Mouse (Mus musculus): ENCODE results near the gene Ak3.
"Not testable (repeated sequence)": the region's sequence is repeated elsewhere in the genome, so short reads cannot be mapped to it uniquely, and the experiment has no call there.

The Ak3 gene

DNA sequence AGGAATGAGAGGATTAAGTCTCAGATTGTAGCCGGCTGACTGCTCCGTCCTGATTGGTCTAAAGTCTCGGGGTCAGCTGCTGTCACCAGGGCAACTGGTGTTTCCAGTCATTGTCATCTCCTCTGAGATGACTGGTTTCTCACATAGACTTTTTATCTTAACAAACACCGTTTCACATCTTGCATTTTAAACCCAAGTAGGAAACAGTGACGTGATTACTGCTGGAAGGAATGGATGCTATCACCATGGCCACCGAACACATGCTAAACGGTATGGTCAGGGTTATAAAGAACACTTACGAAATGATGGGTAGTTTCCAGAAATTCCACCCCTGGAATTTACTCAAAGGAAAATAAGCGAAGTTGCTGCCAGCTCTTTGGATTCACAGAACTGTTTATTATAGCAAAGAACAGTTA is 3.4 kb downstream of the Ak3 start:
- no peak for DNase-seq (ENCODE audit: low read depth, low spot score)

DNA sequence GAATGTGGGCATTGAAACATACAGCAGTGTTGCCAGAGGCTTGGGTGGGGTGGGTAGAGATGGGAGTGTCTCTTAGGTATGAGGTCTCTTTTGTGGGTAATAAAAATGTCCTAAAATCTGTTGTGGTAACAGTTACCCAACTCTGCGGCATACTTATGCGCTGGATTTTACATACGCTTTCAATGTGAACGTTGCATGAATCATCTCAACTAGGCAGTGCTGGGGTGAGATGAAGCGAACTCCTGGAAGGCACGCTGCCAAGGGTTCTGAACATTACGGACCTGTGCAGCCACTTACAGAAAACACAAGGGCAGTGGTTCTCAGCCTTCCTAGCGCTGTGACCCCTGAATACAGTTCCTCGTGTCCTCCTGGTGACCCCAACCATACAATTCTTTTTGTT is 5.1 kb downstream of the Ak3 start:
- no peak for DNase-seq (ENCODE audit: low read depth, low spot score)

DNA sequence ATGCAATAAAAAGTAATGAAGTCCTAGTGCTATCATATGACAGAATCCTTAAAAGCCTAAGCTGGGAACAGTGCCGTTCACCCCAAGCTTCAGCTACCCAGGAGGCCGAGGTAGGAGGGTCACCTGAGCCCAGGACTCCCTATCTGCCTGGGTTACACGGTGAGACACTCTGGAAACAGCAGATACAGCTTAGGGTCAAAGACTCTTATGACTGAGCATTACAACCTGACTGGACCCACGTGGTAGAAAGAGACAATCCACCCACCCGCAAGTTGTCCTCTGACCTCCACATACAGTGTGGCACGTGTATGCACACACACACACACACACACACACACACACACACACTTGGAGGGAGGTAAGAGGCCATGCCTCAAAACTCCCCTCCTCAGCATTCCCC is 5.6 kb downstream of the Ak3 start:
- DNase-seq (ENCODE audit: low read depth, low spot score) = no peak

DNA sequence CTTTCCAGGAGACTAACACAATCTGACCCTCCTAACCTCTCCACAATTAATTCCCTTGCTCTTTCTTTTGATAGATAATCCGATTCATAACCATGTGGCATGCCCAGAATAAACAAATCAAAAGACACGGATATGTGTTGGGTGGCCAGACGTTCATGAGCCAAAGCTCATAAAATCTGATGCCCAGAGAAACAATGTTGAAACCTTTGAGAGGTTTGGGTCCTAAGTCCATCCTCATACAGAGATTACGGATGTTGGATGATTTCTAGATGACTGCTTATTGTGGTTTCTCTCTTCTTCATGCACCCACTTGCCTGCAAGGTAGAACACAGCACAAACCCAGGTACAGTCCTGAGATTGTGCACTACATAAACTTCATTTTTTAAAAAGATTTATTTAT is 7.6 kb downstream of the Ak3 start:
- no peak for DNase-seq (ENCODE audit: low read depth, low spot score)

DNA sequence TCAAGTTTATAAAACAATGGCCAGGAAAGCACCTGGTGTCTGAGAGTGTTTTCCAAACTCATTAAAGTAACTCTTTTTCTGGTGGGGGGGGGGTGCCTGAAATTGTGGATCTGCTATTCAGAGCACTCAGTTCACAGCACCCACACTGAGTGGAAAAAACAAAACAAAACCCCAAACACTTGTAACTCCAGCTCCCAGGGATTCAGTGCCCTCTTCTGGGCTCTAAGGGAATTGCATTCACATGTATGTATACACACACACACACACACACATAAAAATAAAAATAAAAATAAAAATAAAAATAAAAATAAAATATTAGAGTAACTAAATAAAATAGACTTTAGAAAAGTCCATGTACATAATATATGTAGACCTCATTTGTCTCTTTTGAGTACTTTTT is 8.4 kb downstream of the Ak3 start:
- DNase-seq (ENCODE audit: low read depth, low spot score) = no peak

DNA sequence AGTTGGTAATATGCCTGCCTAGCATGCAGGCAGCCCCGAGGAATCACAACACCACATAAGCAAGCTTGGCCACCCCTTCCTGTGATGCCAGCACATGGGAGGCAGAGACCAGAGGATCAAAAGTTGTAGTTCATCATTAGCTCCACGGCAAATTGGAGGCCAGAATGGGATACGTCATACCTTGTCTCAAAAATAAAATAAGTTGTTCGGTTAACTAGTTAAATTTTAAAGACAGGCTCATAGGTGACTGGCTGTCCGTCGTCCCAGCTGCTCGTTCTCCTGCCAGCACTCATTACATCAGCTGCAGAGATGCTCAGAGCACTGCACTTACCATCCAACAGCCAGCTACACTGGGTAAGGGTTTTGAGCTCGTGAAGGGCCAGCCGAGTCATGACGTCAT is 10.2 kb downstream of the Ak3 start:
- no peak for DNase-seq (ENCODE audit: low read depth, low spot score)

DNA sequence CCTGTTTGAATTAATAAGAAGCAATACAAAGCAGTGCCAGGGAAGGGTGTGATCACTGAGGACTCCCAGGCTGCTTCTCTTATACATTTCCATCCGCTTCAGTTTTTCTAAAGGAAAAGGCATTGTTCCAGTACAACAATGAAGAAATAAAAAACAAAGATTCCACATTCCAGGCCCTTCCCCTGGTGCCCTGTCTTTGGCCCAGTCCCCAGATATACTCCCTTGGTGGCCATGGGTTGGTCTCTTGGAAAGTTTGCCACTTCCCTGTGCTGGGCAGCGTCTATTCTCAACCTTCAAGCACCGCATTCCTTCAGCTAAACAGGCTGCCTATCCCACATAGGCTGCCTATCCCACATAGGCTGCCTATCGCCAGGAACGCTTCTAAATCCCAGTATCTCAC is 10.7 kb downstream of the Ak3 start:
- DNase-seq (ENCODE audit: low read depth, low spot score) = no peak

DNA sequence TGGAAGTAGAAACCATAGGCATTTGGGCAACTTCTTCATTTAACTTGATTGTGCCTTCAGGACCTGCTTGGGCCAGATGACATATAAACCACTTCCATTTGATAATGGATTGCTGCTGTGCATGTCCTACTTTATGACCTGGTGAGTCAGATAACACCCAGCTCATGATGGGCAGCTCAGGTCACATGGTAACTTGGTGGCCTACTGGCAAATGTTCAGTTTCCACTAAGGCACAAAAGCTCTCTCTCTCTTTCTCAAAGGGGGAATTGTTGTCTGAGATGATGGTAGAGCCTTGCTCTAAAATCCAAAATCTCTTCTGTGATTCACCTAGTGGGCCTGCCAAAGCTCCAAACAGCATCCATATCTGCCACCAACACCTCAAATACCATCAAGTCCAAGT is 15.1 kb downstream of the Ak3 start:
- DNase-seq (ENCODE audit: low read depth, low spot score) = no peak

DNA sequence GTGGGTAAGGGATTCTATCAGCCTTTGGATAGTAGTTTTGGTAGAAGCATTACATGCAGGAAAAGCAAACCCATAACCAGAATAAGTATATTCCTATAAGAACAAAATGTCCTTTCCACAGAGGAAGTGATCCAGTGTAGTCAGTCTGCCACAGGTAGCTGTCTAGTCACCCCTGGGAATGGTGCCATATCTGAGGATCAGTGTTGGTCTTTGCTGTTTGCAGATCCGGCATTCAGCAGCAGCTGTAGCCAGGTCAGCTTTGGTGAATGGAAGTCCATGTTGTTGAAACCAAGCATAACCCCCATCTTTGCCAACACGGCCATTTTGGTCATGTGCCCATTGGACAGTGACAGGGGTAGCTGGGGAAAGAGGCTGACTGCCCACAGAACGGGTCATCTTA is 16.0 kb downstream of the Ak3 start:
- no peak for DNase-seq (ENCODE audit: low read depth, low spot score)

DNA sequence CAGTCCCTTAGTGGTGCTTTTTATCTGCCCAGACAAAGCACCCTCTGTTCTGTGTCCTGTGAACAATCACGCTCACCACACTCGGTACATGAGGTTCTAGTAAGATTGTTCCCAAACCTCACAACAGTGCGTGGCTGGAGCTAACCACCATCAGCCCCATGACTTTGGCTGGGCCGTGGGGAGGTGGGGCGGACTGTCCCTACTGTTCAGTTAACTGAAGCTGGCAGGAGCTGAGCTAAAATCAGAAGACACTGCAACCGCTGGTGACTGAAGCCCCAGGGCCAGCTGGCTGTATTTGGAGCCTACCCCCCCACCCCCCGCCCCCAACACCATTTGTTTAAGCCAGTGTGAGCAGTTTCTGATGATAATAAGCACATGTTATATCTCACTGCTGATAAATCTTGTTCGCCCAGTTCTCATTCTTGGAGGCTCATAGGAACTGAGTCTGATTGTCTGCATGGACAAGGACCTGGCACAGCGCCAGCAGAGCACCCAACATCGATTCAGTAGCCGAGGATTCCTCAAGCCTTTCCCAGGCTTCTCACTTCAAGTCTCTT is 23.3 kb downstream of the Ak3 start:
- DNase-seq (ENCODE audit: low read depth, low spot score) = no peak

DNA sequence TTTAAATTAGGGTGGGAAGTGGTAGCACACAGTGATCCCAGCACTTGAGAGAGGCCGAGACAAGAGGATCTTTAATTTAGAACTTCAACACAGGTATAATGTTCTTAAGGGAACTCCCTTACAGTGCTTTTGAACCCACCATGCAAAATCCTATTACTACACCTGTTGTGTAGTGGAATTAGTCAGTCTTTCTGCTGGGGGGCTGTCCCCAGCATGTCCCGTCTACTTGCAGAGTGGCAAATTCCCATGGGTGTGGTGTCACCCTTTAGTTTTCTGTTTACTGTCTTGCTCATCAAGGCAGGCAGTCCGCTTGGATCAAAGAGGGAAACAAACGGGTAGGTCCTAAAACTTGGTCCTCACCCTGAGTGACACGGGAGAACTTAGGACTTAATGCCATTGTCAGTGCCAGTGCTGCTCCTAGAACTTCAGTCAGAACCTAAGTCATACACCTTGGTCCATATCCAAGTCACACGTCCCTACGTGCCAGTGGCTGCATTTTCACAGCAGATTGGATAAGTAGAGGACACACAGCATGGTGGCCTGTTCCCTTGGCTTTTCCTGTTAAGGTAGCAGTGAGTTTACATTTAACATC is 25.9 kb downstream of the Ak3 start:
- DNase-seq (ENCODE audit: low read depth, low spot score) = no peak

DNA sequence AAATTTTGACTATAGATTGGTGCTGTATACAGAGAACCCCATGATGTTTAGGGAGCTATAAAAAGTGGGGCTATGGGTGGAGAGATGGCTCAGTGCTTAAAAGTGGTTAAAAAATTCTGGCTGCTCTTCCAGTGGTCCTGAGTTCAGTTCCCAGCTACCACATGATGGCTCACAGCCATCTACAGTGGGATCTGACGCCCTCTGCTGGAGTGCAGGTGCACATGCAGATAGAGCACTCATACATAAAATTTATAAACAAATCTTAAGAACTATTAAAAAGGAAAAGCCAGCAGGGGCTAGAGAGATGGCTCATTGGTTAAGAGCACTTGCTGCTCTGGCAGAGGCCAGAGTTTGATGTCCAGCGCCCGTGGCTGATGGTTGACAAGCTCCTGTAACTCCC is 28.1 kb downstream of the Ak3 start:
- DNase-seq (ENCODE audit: low read depth, low spot score) = no peak

DNA sequence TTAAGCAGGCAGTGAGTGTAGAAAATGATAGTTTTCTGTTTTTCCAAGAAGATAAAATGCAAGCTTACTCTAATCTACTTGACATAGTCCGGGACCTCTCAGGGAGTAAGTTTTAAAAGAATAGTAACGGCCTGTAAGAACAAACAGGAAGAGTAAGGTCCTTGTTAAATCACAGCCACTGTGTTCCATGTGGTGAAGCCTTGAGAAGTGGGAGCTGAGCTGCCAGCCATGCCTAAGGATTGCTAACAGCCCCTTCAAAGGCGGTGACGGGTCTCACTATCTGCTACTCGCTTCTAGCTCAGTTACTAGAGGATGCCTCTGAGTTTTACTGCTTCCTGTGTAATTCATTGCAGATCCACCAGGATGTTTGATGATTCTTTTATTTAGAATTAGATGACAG is 31.0 kb downstream of the Ak3 start:
- DNase-seq (ENCODE audit: low read depth, low spot score) = no peak

DNA sequence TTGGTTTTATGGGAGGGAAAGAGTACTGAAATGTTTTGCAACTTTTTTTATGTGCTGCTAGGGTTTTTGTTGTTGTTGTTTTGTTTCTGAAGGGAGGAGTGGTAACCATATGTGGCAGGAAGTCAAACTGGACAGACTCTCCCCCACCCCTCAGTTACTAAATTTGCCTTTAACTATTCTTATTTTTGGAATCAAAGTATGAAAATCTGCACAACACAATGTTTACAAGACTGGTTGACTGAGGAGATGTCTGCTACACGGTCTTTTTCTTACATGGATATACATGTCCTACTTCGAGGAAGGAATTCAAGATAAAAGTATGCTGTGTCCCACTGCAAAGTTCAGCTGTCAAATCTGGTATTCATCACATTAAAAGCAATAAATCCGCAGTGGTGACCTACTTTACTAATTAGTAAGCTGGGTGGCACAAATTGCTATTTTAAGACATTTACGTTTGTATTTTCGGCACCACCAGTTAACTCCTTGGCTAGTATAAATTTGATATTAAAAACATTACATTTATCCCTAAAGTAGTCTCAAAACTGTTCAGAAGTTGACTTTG is 31.5 kb downstream of the Ak3 start:
- DNase-seq (ENCODE audit: low read depth, low spot score) = no peak

DNA sequence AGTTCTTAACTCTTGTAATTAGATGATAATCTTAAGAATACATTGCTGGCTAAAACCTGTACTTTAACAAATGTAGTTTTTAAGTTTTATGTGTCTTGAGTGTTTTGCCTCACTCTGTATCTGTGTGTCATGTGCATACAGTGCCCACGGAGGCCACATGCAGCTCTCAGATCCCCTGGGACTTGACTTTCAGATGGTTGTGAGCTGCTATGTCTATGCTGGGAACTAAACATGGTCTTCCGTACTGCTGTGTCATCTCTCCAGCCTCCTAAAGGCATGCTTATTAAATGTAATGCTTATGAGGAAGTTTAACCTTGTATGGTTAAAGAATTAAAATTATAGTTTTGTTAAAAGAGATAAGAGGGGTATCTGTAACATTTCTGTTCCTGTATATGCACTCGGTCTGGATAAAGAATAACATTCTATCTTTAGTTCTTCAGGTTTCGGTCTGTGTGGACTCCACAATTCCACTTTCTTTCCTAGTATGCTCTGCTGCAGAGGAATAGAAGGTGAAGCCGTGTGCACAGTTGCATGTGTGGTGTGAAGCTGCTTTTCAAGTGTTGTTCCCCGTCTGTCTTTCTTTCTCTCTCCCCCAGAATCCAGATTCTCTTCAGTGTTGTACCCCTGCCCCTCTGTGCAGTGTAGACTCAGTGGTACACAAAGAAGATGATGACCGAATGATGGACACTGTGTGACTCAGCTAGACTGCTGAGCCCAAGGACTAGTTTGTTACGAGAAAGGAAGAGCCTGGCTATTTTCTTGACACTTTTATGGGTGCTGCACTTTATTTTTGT is 32.2 kb downstream of the Ak3 start:
- no peak for DNase-seq (ENCODE audit: low read depth, low spot score)

DNA sequence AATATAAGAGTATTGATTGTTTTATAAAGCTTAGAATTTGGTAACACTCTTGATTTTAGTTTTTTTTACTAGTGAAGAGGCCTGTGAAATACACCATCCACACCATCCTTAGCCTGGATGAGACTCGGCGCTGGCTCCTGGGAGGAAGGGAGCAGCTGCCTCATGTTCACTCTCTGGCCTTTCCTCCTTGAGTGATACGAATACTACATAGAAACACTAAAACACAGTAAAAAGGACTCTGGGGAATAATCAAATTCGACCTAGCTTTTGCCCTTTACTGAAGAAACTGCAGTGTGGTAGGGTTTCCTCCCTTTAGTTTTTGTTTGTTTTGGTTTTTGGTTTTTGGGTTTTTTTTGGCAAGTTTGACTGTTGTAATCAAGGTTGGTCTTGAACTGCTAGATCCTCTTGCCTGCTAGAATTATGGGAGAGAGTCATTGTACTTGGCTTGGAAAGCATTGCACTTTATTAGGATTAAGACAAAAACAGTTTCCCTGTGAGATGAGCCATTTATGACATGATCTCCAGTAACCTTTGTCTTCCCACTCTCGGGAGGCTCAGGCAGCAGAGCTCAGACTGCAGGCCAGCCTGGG is 33.2 kb downstream of the Ak3 start:
- no peak for DNase-seq (ENCODE audit: low read depth, low spot score)

DNA sequence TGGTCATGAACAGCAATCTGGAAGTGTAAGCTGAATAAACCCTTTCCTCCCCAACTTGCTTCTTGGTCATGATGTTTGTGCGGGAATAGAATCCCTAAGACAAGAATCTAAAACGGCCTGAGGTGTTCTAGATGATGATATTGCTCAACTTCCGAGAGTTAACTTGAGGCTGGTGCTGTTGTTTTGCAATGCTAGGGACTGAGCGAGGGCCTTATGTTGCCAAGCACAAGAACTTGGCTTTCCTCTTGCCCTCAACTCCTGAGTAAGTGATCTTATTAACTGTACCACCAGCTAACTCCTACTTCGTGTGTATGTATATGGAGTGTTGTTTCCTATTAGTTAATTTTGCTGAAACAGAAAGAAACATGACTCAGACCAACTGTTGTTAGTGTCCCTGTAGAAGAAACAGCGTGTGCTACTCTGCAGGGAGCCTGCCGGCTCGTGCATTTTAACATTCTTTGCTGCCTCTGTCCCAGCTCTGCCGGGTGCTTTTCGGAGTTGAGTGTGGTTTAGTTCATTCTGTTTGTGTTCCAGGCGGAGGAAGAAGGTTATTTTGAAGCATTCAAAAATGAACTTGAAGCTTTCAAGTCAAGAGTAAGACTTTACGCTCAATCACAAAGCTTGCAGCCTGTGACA is 36.3 kb downstream of the Ak3 start:
- DNase-seq (ENCODE audit: low read depth, low spot score) = no peak

DNA sequence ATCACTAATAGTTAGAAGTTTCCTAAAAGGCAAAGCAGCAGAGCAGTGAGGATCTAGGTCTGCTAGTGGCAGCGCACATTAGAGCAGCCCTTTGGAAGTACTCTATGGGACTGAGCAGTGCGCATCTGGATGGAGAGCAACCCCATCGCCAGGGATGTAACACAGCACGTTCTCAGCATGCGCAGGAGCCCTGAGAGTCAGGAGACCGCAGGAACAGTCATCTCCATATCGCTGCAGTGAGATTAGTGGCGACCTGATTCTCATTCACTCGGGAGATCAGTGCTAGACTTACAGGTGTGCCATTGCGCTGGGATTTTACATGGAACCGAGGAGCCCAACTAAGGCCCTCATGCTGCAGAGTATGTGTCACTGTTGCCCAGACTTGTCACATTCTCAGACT is 38.7 kb downstream of the Ak3 start:
- no peak for DNase-seq (ENCODE audit: low read depth, low spot score)

DNA sequence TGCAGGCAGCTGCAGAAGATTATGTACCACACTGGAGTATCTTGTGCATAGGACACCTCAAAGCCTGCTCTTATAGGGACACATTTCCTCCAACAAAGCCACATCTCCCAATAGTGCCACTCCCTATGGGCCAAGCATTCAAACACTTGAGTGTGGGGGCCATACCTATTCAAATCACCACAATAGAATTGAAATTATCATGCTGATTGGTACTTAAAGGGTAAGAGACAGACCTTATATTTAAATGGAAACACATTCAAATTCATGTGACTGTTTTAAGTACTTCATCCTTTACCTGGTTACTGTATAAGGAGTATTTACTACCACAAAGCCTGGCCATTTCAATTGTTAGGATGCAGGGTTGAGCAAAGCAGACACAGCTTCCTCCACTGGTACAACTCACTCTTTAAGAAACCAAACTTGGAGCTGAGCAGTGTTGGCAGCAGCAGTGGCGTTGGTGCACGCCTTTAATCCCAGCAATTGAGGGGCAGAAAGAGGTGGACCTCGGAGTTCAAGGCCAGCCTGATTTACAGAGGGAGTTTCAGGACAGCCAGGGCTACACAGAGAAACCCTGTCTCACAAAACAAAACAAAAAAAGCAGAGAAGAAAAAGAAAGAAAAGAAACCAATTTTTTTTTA is 39.6 kb downstream of the Ak3 start:
- no peak for DNase-seq (ENCODE audit: low read depth, low spot score)

DNA sequence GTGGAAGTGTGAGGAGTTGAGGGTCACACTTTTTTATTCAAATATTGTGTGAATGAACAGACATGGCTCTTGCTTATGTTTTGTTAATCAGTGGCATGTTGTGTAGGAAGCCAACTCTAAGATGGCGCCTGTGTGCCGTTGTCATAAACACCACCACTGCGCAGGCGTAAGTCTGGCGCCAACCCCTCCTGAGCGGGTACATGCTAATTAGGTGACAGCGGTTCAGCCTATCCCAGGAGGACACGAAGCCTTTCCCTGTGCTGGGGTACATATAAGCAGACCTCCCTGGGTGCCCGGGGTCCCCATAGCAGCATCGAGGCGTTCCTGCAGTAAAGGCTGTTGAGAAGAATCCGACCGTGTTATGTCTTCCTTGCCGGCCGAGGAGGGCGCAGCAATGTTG is 47.4 kb downstream of the Ak3 start:
- DNase-seq (ENCODE audit: low read depth, low spot score) = not testable (repeated sequence)

DNA sequence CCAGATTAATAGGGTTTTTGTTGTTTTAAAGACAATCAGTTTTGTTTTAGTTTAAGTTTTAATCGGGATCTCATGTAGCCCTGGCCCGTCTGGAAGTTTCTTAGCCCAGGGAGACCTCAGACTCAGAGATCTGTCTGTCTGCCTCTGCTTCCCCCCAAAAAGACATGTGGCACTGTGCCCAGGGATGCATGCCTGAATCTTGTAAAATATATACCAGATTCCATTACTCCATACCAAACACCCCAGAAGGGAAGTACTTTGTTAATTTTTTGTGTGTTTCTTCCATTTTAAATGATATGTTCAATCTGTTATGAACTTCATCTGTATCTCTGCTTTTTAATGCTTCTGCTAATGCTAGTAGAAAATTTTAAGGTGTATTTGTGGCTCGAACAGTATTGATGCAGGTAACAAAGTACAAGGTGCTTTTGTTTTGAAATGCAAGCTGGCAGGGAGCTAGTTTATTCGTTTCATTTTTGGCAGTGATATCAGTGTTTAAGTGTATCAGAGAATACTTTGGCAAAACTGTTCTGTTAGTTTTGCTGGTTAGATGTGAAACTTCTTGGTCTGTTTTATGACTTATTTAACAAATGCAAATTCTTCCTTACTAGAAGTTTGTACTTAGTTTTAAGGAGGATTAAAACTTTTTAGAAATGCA is 49.7 kb downstream of the Ak3 start:
- no peak for DNase-seq (ENCODE audit: low read depth, low spot score)

Data from retina, adult 2 months (tissue).